Mouse (Mus musculus) brown adipose tissue, adult 24 weeks (tissue): ENCODE measurements around the gene Klc1. TPM values are rescaled to one million over a fixed set of nuclear protein-coding genes. Genes with fewer than 3 reads are reported as not detected.
A peak's percentile ranks its signal among the peaks of the same experiment; 100 is the strongest.
"Not testable (repeated sequence)": the region's sequence is repeated elsewhere in the genome, so short reads cannot be mapped to it uniquely, and the experiment has no call there.

Experiments used
- H3K27ac ChIP-seq: fragments of 200-500 bp; replicated peaks from 2 replicates; pipeline ENCODE4 v1.5.1; 2012; ENCODE audit warnings: low read depth, mild to moderate bottlenecking, low read length
- H3K4me1 ChIP-seq: fragments of 200-500 bp; 2 replicates; pipeline ENCODE4 v1.6.1; 2012; ENCODE audit warnings: low read length, mixed read lengths; ENCODE audit not compliant: control insufficient read depth, insufficient read depth, insufficient read length
- H3K4me3 ChIP-seq: fragments of 200-500 bp; 2 replicates; pipeline ENCODE4 v1.5.1; 2012; ENCODE audit warnings: low read depth, mild to moderate bottlenecking, low read length, moderate library complexity; ENCODE audit not compliant: insufficient read depth
- polyA plus RNA-seq: library from polyadenylated mRNA; stranded (reverse); fragments of >200 nt; gene quantifications from 2 replicates; pipeline ENCODE4 v1.2.4, GENCODE M21; 2012; ENCODE audit not compliant: missing spikeins, insufficient read depth, insufficient read length

Gene Klc1
- polyA plus RNA-seq: 20.6 and 63.5 TPM in 2 replicates

GRCm38 (mm10) chr12:111758381-111759175 lies at the start of gene Klc1:
Gene Klc1 (plus strand): TSS chr12:111758849.
- peak within 1 kb of the TSS; percentile 85 for H3K27ac ChIP-seq
- H3K4me1 ChIP-seq: peaks cover 13% of the 10 kb centered on the region; the same call in 1 of the 2 replicates
- H3K4me3 ChIP-seq: peak within 1 kb of the TSS; percentile 77

- Histone ChIP-seq H3K4me3 (no peak overlapping the region), H3K27ac (no peak overlapping the region)
Observed at GRCm38 (mm10) chr12:111710091-111710490, 48.6 kb upstream of the Klc1 start.

DNA sequence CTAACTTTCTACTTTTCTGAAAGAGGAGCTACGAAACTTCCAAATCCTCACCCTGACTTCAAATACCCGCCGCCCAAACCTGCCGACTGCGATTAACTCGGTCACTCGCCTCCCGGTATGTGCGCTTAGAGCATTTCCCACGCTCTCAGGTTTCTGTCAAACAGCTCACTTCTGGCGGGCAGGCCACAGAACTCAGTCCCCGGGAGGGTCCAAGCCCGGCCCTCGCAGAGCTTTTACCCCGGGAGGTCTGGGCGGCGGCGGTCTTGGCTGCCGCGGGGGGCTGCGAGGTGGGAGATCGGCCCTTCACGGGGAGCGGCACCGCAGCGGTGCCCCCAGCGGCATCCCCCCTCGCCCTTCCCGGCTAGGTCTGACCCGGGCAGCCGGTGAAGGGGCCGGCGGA lies 46.2 kb upstream of the Klc1 start:
- peak overlapping the region; percentile 86 for H3K4me3 ChIP-seq
- peaks cover 16% of the 10 kb centered on the region for H3K4me1 ChIP-seq

More at GRCm38 (mm10) chr12:111710091-111710490, 48.6 kb upstream of the Klc1 start:
- peaks cover 25% of the 10 kb centered on the region for H3K4me1 ChIP-seq

GRCm38 (mm10) chr12:111713004-111713651 lies 45.5 kb upstream of the Klc1 start, which contains the start of the genes Bag5 and Apopt1:
Gene Bag5 (minus strand): TSS chr12:111713257.
Gene Apopt1 (plus strand): TSS chr12:111713261.
- Histone ChIP-seq H3K4me3 (peak within 1 kb of the TSS; percentile 86), H3K27ac (peak within 1 kb of the TSS; percentile 73), H3K4me1 (peaks cover 11% of the 10 kb centered on the region)

More for the DNA sequence above, 46.2 kb upstream of the Klc1 start:
- H3K27ac ChIP-seq: peak overlapping the region; percentile 73

GRCm38 (mm10) chr12:111713880-111714279 lies 44.8 kb upstream of the Klc1 start:
- H3K27ac ChIP-seq: not testable (repeated sequence)
- H3K4me1 ChIP-seq: peaks cover 14% of the 10 kb centered on the region
- peak overlapping the region; percentile 32; the same call in 1 of the 2 replicates for H3K4me3 ChIP-seq

- Histone ChIP-seq H3K27ac (no peak overlapping the region), H3K4me1 (peaks cover 13% of the 10 kb centered on the region), H3K4me3 (no peak overlapping the region)
Observed at GRCm38 (mm10) chr12:111716505-111716904, 42.1 kb upstream of the Klc1 start.

GRCm38 (mm10) chr12:111718656-111719055 lies 40.0 kb upstream of the Klc1 start:
- Histone ChIP-seq H3K4me3 (no peak overlapping the region), H3K27ac (no peak overlapping the region), H3K4me1 (peaks cover 7% of the 10 kb centered on the region; the same call in 1 of the 2 replicates)

DNA sequence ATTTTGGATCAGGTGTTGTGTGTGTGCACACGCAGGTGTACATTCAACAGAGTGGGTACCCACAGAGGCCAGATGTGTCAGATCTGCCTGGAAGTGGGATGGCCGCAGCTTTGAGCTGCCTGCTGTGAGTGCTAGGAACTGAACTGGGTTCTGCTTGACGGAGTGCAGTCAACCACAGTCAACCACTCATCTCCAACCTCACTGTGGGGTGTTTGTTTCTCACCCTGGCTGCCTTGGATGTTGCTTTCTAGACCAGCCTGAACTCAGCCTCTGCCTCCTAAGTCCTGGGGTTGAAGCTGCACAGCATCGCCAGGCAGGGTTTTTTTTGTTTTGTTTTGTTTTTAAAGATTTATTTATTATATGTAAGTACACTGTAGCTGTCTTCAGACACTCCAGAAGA lies 38.4 kb upstream of the Klc1 start:
- H3K4me3 ChIP-seq: no peak overlapping the region

GRCm38 (mm10) chr12:111722654-111723053 lies 36.0 kb upstream of the Klc1 start:
- Histone ChIP-seq H3K4me1 (peaks cover 16% of the 10 kb centered on the region), H3K4me3 (no peak overlapping the region)

More for the DNA sequence above, 38.4 kb upstream of the Klc1 start:
- no peak overlapping the region for H3K27ac ChIP-seq
- H3K4me1 ChIP-seq: peaks cover 6% of the 10 kb centered on the region

DNA sequence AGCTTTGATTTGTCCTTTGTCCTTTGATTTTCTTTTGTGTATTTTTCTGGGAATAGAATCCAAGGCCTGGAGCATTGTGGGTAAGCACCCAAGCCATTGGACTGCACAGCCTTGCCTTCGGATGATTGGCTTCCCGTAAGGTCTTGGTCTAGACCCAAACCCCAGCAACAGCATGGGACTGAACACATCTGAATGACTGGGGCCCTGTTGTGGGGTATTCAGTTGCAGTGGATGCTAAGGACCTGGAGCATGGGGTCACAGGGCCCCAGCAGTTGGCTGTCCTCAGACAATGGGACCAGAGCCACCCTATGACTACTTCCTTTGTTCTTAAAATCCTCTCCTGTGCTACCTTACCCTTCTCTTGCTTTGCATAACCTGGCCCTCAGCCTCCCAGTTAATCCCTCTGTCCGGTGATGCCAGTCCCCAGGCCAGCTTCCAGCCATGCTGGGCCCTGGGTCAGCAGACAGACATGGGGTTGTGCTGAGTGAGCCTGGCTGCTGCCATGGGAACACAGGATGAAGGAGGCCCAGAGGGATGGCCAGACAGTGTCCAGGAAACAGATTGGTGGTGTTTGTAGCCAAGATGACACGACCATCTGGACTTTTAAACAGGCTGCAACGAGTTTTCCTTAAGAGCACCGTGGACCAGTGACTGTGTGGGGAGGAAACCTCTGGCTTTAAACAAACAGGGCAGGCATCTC lies 33.9 kb upstream of the Klc1 start:
- Histone ChIP-seq H3K4me1 (peaks cover 13% of the 10 kb centered on the region), H3K4me3 (no peak overlapping the region), H3K27ac (peak overlapping the region; percentile 82)

More at GRCm38 (mm10) chr12:111722654-111723053, 36.0 kb upstream of the Klc1 start:
- no peak overlapping the region for H3K27ac ChIP-seq

GRCm38 (mm10) chr12:111725338-111726121 lies 33.1 kb upstream of the Klc1 start:
- Histone ChIP-seq H3K4me3 (no peak overlapping the region), H3K27ac (peak overlapping the region; percentile 82), H3K4me1 (peaks cover 13% of the 10 kb centered on the region)

GRCm38 (mm10) chr12:111726122-111726463 lies 32.6 kb upstream of the Klc1 start:
- no peak overlapping the region for H3K4me3 ChIP-seq
- H3K4me1 ChIP-seq: peaks cover 13% of the 10 kb centered on the region
- H3K27ac ChIP-seq: peak overlapping the region; percentile 82

GRCm38 (mm10) chr12:111727956-111728355 lies 30.7 kb upstream of the Klc1 start:
- no peak overlapping the region for H3K27ac ChIP-seq
- peaks cover 13% of the 10 kb centered on the region for H3K4me1 ChIP-seq
- H3K4me3 ChIP-seq: no peak overlapping the region
